Mouse (Mus musculus): ENCODE measurements around the gene Myo1b. TPM values are rescaled to one million over a fixed set of nuclear protein-coding genes. Genes with fewer than 3 reads are reported as not detected.

Gene Myo1b
- polyA plus RNA-seq, 1 experiment from 2014 or later, result 11.5 TPM

- Histone ChIP-seq H3K4me1 (ENCODE audit: control insufficient read depth, low read depth, low read length) (no peaks in the 10 kb centered on the region), H3K4me2 (ENCODE audit: low read depth, low read length) (no peak overlapping the region), H3K27me3 (ENCODE audit: control insufficient read depth, insufficient read depth, low read depth, low read length) (no peaks in the 10 kb centered on the region), H3K9me3 (replicated peaks; ENCODE audit: control insufficient read depth, low read length) (no peaks in the 10 kb centered on the region), H3K4me3 (ENCODE audit: low read depth, low read length) (no peak overlapping the region), H3K9ac (ENCODE audit: low read depth, low read length) (no peak overlapping the region), H3K27ac (ENCODE audit: low read length) (no peak overlapping the region), H3K36me3 (ENCODE audit: control insufficient read depth, insufficient read depth) (peaks cover 8% of the 10 kb centered on the region)
- 69% methylated on average over 9 of the region's 9 CpGs for whole genome bisulfite sequencing (ENCODE audit: insufficient replicate concordance)
- ATAC-seq (ENCODE audit: low read depth), result no peak
Measured at GRCm38 (mm10) chr1:51795586-51796309, 120.1 kb downstream of the Myo1b start.

GRCm38 (mm10) chr1:51789269-51789668, 126.6 kb downstream of the Myo1b start:
- no peaks in the 10 kb centered on the region for H3K27me3 ChIP-seq (ENCODE audit: control insufficient read depth, insufficient read depth, low read depth, low read length)
- 0 out of 2 replicates have a peak, but pooled peaks have one; percentile 9 for ATAC-seq (ENCODE audit: low read depth)
- 35% methylated on average over 6 of the region's 6 CpGs for WGBS (ENCODE audit: insufficient replicate concordance)
- no peak overlapping the region for H3K9ac ChIP-seq (ENCODE audit: low read depth, low read length)
- no peak overlapping the region for H3K4me2 ChIP-seq (ENCODE audit: low read depth, low read length)
- H3K4me1 ChIP-seq (ENCODE audit: control insufficient read depth, low read depth, low read length), result no peaks in the 10 kb centered on the region
- H3K4me3 ChIP-seq (ENCODE audit: low read depth, low read length), result no peak overlapping the region
- no peak overlapping the region for H3K27ac ChIP-seq (ENCODE audit: low read length)
- no peaks in the 10 kb centered on the region for H3K9me3 ChIP-seq (replicated peaks; ENCODE audit: control insufficient read depth, low read length)
- peaks cover 10% of the 10 kb centered on the region for H3K36me3 ChIP-seq (ENCODE audit: control insufficient read depth, insufficient read depth)

GRCm38 (mm10) chr1:51782091-51782490, 133.8 kb downstream of the Myo1b start:
- H3K27ac ChIP-seq (ENCODE audit: low read length), result no peak overlapping the region
- no peak overlapping the region for H3K4me3 ChIP-seq (ENCODE audit: low read depth, low read length)
- H3K27me3 ChIP-seq (ENCODE audit: control insufficient read depth, insufficient read depth, low read depth, low read length), result no peaks in the 10 kb centered on the region
- WGBS (ENCODE audit: insufficient replicate concordance), result 55% methylated on average over 6 of the region's 6 CpGs
- ATAC-seq (ENCODE audit: low read depth), result peak; percentile 47
- H3K4me2 ChIP-seq (ENCODE audit: low read depth, low read length), result no peak overlapping the region
- no peaks in the 10 kb centered on the region for H3K9me3 ChIP-seq (replicated peaks; ENCODE audit: control insufficient read depth, low read length)
- no peaks in the 10 kb centered on the region for H3K4me1 ChIP-seq (ENCODE audit: control insufficient read depth, low read depth, low read length)
- H3K9ac ChIP-seq (ENCODE audit: low read depth, low read length), result no peak overlapping the region
- no peaks in the 10 kb centered on the region for H3K36me3 ChIP-seq (ENCODE audit: control insufficient read depth, insufficient read depth)

GRCm38 (mm10) chr1:51780357-51780756, 135.5 kb downstream of the Myo1b start:
- Histone ChIP-seq H3K4me2 (ENCODE audit: low read depth, low read length) (no peak overlapping the region), H3K36me3 (ENCODE audit: control insufficient read depth, insufficient read depth) (no peaks in the 10 kb centered on the region), H3K9me3 (replicated peaks; ENCODE audit: control insufficient read depth, low read length) (no peaks in the 10 kb centered on the region), H3K4me1 (ENCODE audit: control insufficient read depth, low read depth, low read length) (no peaks in the 10 kb centered on the region), H3K4me3 (ENCODE audit: low read depth, low read length) (no peak overlapping the region), H3K27me3 (ENCODE audit: control insufficient read depth, insufficient read depth, low read depth, low read length) (no peaks in the 10 kb centered on the region), H3K9ac (ENCODE audit: low read depth, low read length) (no peak overlapping the region), H3K27ac (ENCODE audit: low read length) (no peak overlapping the region)
- ATAC-seq (ENCODE audit: low read depth), result peak; percentile 32; the same call in 1 of the 2 replicates

GRCm38 (mm10) chr1:51778241-51778640, 137.6 kb downstream of the Myo1b start:
- H3K9ac ChIP-seq (ENCODE audit: low read depth, low read length), result no peak overlapping the region
- no peaks in the 10 kb centered on the region for H3K27me3 ChIP-seq (ENCODE audit: control insufficient read depth, insufficient read depth, low read depth, low read length)
- no peak overlapping the region for H3K4me2 ChIP-seq (ENCODE audit: low read depth, low read length)
- H3K4me1 ChIP-seq (ENCODE audit: control insufficient read depth, low read depth, low read length), result no peaks in the 10 kb centered on the region
- H3K27ac ChIP-seq (ENCODE audit: low read length), result no peak overlapping the region
- no peaks in the 10 kb centered on the region for H3K36me3 ChIP-seq (ENCODE audit: control insufficient read depth, insufficient read depth)
- 63% methylated on average over 7 of the region's 7 CpGs for WGBS (ENCODE audit: insufficient replicate concordance)
- no peak overlapping the region for H3K4me3 ChIP-seq (ENCODE audit: low read depth, low read length)
- ATAC-seq (ENCODE audit: low read depth), result no peak
- H3K9me3 ChIP-seq (replicated peaks; ENCODE audit: control insufficient read depth, low read length), result no peaks in the 10 kb centered on the region

GRCm38 (mm10) chr1:51770504-51770871, 145.4 kb downstream of the Myo1b start:
- Histone ChIP-seq H3K9me3 (replicated peaks; ENCODE audit: control insufficient read depth, low read length) (no peaks in the 10 kb centered on the region), H3K4me3 (ENCODE audit: low read depth, low read length) (no peak overlapping the region), H3K27ac (ENCODE audit: low read length) (no peak overlapping the region), H3K4me2 (ENCODE audit: low read depth, low read length) (no peak overlapping the region), H3K9ac (ENCODE audit: low read depth, low read length) (no peak overlapping the region), H3K4me1 (ENCODE audit: control insufficient read depth, low read depth, low read length) (no peaks in the 10 kb centered on the region), H3K27me3 (ENCODE audit: control insufficient read depth, insufficient read depth, low read depth, low read length) (no peaks in the 10 kb centered on the region), H3K36me3 (ENCODE audit: control insufficient read depth, insufficient read depth) (no peaks in the 10 kb centered on the region)
- ATAC-seq (ENCODE audit: low read depth), result no peak
- WGBS (ENCODE audit: insufficient replicate concordance), result 71% methylated on average over 5 of the region's 5 CpGs

GRCm38 (mm10) chr1:51769815-51770503, 145.9 kb downstream of the Myo1b start:
- Histone ChIP-seq H3K9ac (ENCODE audit: low read depth, low read length) (no peak overlapping the region), H3K4me3 (ENCODE audit: low read depth, low read length) (no peak overlapping the region), H3K9me3 (replicated peaks; ENCODE audit: control insufficient read depth, low read length) (no peaks in the 10 kb centered on the region), H3K36me3 (ENCODE audit: control insufficient read depth, insufficient read depth) (no peaks in the 10 kb centered on the region), H3K4me2 (ENCODE audit: low read depth, low read length) (no peak overlapping the region), H3K27me3 (ENCODE audit: control insufficient read depth, insufficient read depth, low read depth, low read length) (no peaks in the 10 kb centered on the region), H3K27ac (ENCODE audit: low read length) (no peak overlapping the region), H3K4me1 (ENCODE audit: control insufficient read depth, low read depth, low read length) (no peaks in the 10 kb centered on the region)
- WGBS (ENCODE audit: insufficient replicate concordance), result 70% methylated on average over 12 of the region's 12 CpGs
- no peak for ATAC-seq (ENCODE audit: low read depth)

- no peak overlapping the region for H3K4me3 ChIP-seq (ENCODE audit: low read depth, low read length)
- ATAC-seq (ENCODE audit: low read depth), result no peak
- WGBS (ENCODE audit: insufficient replicate concordance), result 77% methylated on average over 4 of the region's 4 CpGs
- H3K9ac ChIP-seq (ENCODE audit: low read depth, low read length), result no peak overlapping the region
- no peaks in the 10 kb centered on the region for H3K36me3 ChIP-seq (ENCODE audit: control insufficient read depth, insufficient read depth)
- H3K4me2 ChIP-seq (ENCODE audit: low read depth, low read length), result no peak overlapping the region
- no peaks in the 10 kb centered on the region for H3K27me3 ChIP-seq (ENCODE audit: control insufficient read depth, insufficient read depth, low read depth, low read length)
- no peaks in the 10 kb centered on the region for H3K9me3 ChIP-seq (replicated peaks; ENCODE audit: control insufficient read depth, low read length)
- H3K4me1 ChIP-seq (ENCODE audit: control insufficient read depth, low read depth, low read length), result no peaks in the 10 kb centered on the region
- H3K27ac ChIP-seq (ENCODE audit: low read length), result no peak overlapping the region
Measured at GRCm38 (mm10) chr1:51766271-51766670, 149.6 kb downstream of the Myo1b start.

GRCm38 (mm10) chr1:51765156-51765555, 150.7 kb downstream of the Myo1b start:
- no peaks in the 10 kb centered on the region for H3K27me3 ChIP-seq (ENCODE audit: control insufficient read depth, insufficient read depth, low read depth, low read length)
- H3K9ac ChIP-seq (ENCODE audit: low read depth, low read length), result no peak overlapping the region
- 77% methylated on average over 5 of the region's 5 CpGs for WGBS (ENCODE audit: insufficient replicate concordance)
- H3K4me2 ChIP-seq (ENCODE audit: low read depth, low read length), result no peak overlapping the region
- no peak for ATAC-seq (ENCODE audit: low read depth)
- H3K27ac ChIP-seq (ENCODE audit: low read length), result no peak overlapping the region
- H3K4me3 ChIP-seq (ENCODE audit: low read depth, low read length), result no peak overlapping the region
- H3K9me3 ChIP-seq (replicated peaks; ENCODE audit: control insufficient read depth, low read length), result no peaks in the 10 kb centered on the region
- no peaks in the 10 kb centered on the region for H3K36me3 ChIP-seq (ENCODE audit: control insufficient read depth, insufficient read depth)
- no peaks in the 10 kb centered on the region for H3K4me1 ChIP-seq (ENCODE audit: control insufficient read depth, low read depth, low read length)
